Mouse (Mus musculus): Measurements from ENCODE around the gene Jarid2.

DNA sequence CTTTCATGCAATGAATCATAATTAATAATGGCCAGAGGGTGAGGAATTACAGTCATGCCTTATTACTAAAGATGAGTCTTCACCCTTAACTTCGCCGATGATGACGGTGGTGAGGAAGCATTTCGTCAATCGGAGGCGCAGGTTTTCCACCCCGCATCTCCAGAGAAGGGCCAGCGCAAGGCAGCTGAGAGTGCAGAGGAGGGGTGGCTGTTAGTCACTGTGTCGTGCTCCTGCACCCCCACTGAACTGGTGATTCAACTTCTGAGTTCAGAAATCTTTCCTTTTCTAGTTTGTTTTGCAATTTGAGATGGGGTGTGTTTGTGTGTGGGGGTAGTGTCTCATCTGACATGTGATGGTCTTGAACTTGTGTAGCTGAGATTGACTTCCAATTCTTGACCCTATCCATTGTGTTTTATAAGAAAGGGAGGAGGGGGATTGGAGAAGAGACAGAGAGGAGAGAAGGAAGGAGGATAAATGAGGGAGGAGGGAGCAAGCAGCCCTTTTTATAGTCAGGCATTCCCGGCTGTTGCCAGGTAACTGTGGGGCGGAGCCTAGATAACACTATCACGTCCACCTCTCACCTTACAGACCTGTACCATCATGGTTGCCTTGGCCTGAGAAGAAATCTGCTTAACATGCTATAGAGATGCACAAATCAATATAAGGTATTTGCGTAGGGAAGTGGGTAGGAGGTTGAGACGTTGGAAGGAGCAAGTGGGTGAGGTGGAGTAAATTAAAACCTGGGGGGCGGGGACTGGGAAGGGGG, 25.1 kb upstream of the Jarid2 start:
- TF ChIP-seq CTCF (IDR thresholded peaks at IDR 0.05; ENCODE audit: low read depth) (no peak), EP300 (optimal IDR thresholded peaks at IDR 0.05) (no peak)

All from stomach, postnatal 0 days (tissue).